Mouse (Mus musculus) C2C12 (cell line): Measurements from ENCODE around the gene Maged1.

Source experiments
- CEBPB ChIP-seq: IDR thresholded peaks from one replicate; pipeline ENCODE4 v1.6.1; 2011; ENCODE audit warnings: low read depth, mild to moderate bottlenecking, control low read depth, moderate library complexity
- CTCF ChIP-seq: IDR thresholded peaks from one replicate; pipeline ENCODE4 v1.5.1; 2011; ENCODE audit not compliant: control insufficient read depth, insufficient read depth, insufficient read length
- MAX ChIP-seq: IDR thresholded peaks from one replicate; pipeline ENCODE4 v1.6.1; 2011; ENCODE audit warnings: mild to moderate bottlenecking, control low read depth
- MYOD1 ChIP-seq: IDR thresholded peaks from one replicate; pipeline ENCODE4 v1.6.1; 2011; ENCODE audit warnings: low read depth; ENCODE audit not compliant: control insufficient read depth, insufficient read length
- MYOG ChIP-seq: IDR thresholded peaks from one replicate; pipeline ENCODE4 v1.6.1; 2011; ENCODE audit not compliant: control insufficient read depth, insufficient read length; ENCODE audit errors: extremely low read depth

- TF ChIP-seq CTCF, result no peak
- no peak for TF ChIP-seq MAX
- no peak for TF ChIP-seq MYOG
- no peak for TF ChIP-seq CEBPB
- TF ChIP-seq MYOD1, result no peak
Observed at GRCm38 (mm10) chrX:94564694-94565093, 22.8 kb upstream of the Maged1 start.
